Mouse (Mus musculus): ENCODE measurements around the gene Wbp2.

The Wbp2 gene

DNA sequence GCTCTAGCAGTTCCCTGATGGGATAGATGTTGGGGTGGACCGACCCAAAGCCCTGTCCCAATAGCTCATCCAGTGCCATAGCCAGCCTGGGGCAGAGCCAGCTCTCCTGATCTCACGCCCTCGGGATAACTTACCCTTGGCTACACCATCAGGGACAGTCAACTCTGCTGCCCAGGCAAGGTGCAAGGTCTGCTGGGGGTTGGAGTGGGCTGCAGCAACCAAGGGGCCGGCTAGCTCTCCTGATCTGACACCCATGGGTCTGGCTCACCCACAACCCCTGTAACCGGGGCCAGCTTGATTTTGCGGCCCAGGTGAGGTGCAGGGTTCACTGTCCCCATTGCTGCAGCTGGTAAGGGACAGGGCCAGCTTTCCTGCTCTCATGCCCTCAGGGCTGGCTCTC is 4.8 kb upstream of the Wbp2 start:
- no peak for DNase-seq (ENCODE audit: low spot score in 2 of 2)

GRCm38 (mm10) chr11:116089545-116089944 is 2.8 kb upstream of the Wbp2 start:
- no peak for DNase-seq (ENCODE audit: low spot score in 2 of 2)

GRCm38 (mm10) chr11:116088741-116089394 is 2.1 kb upstream of the Wbp2 start:
- DNase-seq (ENCODE audit: low spot score in 2 of 2): no peak

- DNase-seq (ENCODE audit: low spot score in 2 of 2): no peak
Observed at GRCm38 (mm10) chr11:116088188-116088587, 1.4 kb upstream of the Wbp2 start.

GRCm38 (mm10) chr11:116087194-116088130 is 667 bp upstream of the Wbp2 start:
- peak; percentile 85 to 88 for DNase-seq (ENCODE audit: low spot score in 2 of 2)

DNA sequence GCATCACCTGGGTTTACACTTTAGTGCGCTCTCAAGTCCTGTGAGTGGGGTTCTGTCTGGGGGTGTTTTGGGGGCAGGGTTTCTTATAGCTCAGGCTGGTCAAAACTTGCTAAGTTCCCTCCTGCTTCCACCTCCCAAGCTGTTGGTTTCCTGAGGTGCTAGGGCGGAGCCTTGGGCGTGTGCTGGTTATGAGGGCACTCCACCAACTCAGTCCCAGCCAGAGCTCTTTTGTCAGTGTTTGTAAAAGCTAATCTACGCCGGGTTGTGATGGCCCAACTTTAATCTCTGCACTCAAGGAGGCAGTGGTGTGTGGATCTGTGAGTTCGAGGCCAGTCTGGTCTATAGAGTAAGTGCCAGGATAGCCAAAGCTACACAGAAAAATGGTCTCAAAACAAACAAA is 2.6 kb downstream of the Wbp2 start:
- no peak for DNase-seq (ENCODE audit: low spot score in 2 of 2)

DNA sequence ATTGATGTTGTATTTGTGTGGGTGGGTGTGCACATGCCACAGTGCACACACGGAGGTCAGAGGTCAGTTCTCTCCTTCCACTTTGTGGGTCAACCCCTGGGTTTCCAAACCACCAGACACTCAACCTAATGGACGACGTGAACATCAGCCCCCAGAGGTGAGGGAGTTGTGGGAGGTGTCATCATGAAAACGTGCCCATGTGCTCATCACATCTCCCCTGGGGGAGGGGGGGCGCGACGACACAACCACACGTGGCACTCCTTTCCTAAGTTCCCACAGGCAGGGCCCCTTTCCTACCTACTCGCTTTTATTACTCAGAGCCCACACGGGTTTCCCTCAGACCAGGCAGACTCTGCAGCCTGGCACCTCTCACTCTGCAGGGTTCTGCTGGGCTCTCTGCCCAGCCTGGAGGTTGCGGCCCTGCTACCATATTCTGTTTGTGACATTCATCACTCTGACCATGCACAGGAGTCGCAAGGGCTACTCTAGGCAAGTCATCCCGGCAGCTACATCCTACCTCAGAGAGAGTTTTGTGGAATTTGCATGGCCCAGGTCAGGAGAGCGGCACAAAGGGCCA is 3.6 kb downstream of the Wbp2 start:
- DNase-seq (ENCODE audit: low spot score in 2 of 2): no peak

GRCm38 (mm10) chr11:116081081-116081480 is 5.7 kb downstream of the Wbp2 start:
- peak; percentile 60 to 72 for DNase-seq (ENCODE audit: low spot score in 2 of 2)

- no peak for DNase-seq (ENCODE audit: low spot score in 2 of 2)
Observed at GRCm38 (mm10) chr11:116079511-116079910, 7.3 kb downstream of the Wbp2 start.

- no peak for DNase-seq (ENCODE audit: low spot score in 2 of 2)
Observed at GRCm38 (mm10) chr11:116078676-116079320, 8.0 kb downstream of the Wbp2 start.

DNA sequence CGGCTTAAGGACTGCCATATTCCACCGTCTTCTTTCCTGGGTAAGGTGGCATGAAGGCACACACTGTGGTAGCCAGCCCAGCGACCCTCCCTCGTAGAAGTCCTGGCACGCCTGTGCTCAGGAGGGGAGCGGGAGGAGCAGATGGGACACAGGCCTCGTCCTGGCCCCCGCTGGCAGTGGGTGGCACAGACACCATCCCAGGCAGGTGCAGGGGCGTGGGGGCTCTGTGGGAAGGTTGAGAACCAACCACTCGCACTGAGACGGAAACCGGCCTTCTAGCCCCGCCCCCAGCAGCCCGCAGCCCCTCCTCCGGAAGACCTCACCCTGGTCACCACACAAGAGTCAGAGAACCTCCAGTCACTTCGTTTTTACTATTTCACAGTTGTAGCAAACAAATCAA is 8.6 kb downstream of the Wbp2 start:
- DNase-seq (ENCODE audit: low spot score in 2 of 2): peak; percentile 88 to 90

- peak; percentile 84 to 85 for DNase-seq (ENCODE audit: low spot score in 2 of 2)
Observed at GRCm38 (mm10) chr11:116077446-116078204, 9.2 kb downstream of the Wbp2 start, which contains the start of gene Unc13d. TSS of gene Unc13d (minus strand) at chr11:116077961.

GRCm38 (mm10) chr11:116076836-116077235 is 10.0 kb downstream of the Wbp2 start:
- DNase-seq (ENCODE audit: low spot score in 2 of 2): peak; percentile 68 to 72

GRCm38 (mm10) chr11:116076266-116076540 is 10.6 kb downstream of the Wbp2 start:
- DNase-seq (ENCODE audit: low spot score in 2 of 2): no peak

- DNase-seq (ENCODE audit: low spot score in 2 of 2): no peak
Observed at GRCm38 (mm10) chr11:116075539-116076265, 11.1 kb downstream of the Wbp2 start.

- DNase-seq (ENCODE audit: low spot score in 2 of 2): no peak
Observed at GRCm38 (mm10) chr11:116074436-116074991, 12.3 kb downstream of the Wbp2 start.

GRCm38 (mm10) chr11:116072608-116073007 is 14.2 kb downstream of the Wbp2 start:
- DNase-seq (ENCODE audit: low spot score in 2 of 2): no peak

DNA sequence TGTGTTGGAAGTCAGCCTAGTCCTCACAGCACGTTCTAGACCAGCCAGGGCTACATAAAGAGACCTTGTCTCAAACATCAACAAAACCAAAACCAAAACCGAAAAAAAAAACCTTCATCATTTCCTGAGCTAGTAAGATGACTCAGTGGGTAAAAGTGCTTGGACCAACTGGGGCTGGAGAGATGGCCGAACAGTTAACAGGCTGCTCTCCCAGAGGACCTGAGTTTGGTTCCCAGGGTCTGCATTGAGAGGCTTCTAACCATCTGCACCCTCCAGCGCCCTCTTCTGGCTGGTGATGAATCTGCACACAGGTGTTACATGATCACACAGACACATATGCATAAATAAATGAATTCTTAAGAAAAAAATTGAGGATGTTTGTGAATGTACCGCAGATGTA is 15.3 kb downstream of the Wbp2 start:
- peak in 1 of 2 experiments; percentile 43 for DNase-seq (ENCODE audit: low spot score in 2 of 2)

- no peak for DNase-seq (ENCODE audit: low spot score in 2 of 2)
Observed at GRCm38 (mm10) chr11:116065345-116065744, 21.4 kb downstream of the Wbp2 start.

DNA sequence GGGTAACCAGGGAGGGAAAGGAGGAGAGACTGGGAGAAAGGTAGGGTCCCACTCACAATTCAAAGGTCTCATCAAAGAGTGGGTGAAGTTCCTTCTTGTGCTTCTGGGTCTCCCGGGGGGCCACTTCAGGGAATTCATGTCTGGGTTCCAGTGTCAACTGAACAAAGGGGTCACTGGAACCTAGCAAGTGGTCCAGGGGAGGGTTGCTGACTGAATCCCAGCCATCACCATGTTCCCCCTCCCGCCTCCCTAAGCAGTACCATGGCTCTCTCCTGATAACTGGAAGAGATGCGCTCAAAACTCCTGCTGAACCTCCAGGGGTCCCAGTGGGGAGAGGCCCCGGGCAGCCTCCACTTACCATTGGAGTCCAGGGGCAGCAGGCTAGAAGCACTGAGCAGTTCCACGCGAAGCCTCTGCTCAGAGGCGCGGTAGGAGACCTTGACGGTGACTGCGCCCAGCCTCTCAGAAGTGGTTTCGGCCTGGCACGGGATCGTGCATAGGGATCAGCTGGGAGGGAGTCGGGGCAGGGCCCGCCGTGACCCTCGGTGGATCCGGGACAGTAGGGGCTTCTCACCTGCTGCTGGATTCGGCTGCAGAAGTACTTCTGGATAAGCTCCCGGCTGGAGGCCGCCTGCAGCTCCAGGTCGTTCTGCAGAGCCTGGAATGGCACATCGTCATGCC is 22.5 kb downstream of the Wbp2 start:
- no peak for DNase-seq (ENCODE audit: low spot score in 2 of 2)

All from spleen, postnatal 36 days (tissue).